Mouse (Mus musculus): ENCODE results near the gene Gm45234.

DNA sequence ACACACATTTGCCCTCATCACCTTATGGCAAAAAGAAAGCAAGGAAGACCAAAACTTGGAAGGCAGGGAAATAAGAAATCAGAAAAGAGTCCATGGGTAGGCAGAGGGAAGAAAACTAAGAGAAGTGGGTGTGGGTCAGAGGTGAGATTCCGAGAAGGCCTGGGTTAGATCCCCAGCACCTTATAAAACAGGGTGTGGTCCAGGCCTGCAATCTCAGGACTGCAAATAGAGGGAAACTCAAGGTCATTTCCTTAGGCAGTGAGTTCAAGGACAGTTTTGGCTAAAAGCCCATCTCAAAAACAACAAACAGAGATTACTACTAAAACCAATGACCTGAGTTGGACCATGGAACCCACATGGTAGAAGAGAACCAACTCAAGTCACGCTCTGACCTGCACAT is 2.0 kb downstream of the Gm45234 start:
- TF ChIP-seq TAL1 (IDR thresholded peaks at IDR 0.05; ENCODE audit: low read length) (no peak), GATA1 (IDR thresholded peaks at IDR 0.05; ENCODE audit: low read length) (no peak)

Data from erythroblast, embryonic 14.5 days (primary cell).